Comparison of ENCODE assay signal across 17 mouse cellular contexts in genomic region chr16:26146853-26147252, GRCm38 (mm10). TPM values are rescaled to one million over a fixed set of nuclear protein-coding genes. Genes with fewer than 3 reads are reported as not detected.
"Had no signal": no experiment of that assay in that cellular context is flagged by ENCODE, and none has a peak within 500 bp of the region (broad histone marks: within the 10 kb centered on the region; RNA-seq: fewer than 3 reads in every experiment).

No protein-coding gene starts in this region.

- DNase-seq: retina, postnatal 1 day; right cerebral cortex, adult 18-20 months; right cerebral cortex, postnatal 14 days; right cerebral cortex, postnatal 25 days; right cerebral cortex, postnatal 4 days; spleen, adult 18-20 months; thymus, adult 18-20 months; thymus, adult 2 months; thymus, postnatal 14 days; thymus, postnatal 25 days; thymus, postnatal 36 days; thymus, postnatal 4 days had no signal

- H3K27me3 ChIP-seq: neural tube, embryonic 12.5 days; neural tube, embryonic 13.5 days; neural tube, embryonic 15.5 days; stomach, embryonic 15.5 days had no signal

- H3K4me1 ChIP-seq: neural tube, embryonic 12.5 days; neural tube, embryonic 13.5 days; neural tube, embryonic 15.5 days; stomach, embryonic 15.5 days had no signal

- H3K9ac ChIP-seq: neural tube, embryonic 12.5 days; neural tube, embryonic 13.5 days; neural tube, embryonic 15.5 days; stomach, embryonic 15.5 days had no signal

- H3K4me2 ChIP-seq: neural tube, embryonic 12.5 days; neural tube, embryonic 13.5 days; neural tube, embryonic 15.5 days; stomach, embryonic 15.5 days had no signal

- H3K4me3 ChIP-seq: neural tube, embryonic 12.5 days; neural tube, embryonic 13.5 days; neural tube, embryonic 15.5 days; stomach, embryonic 15.5 days had no signal

- H3K36me3 ChIP-seq: neural tube, embryonic 12.5 days; neural tube, embryonic 13.5 days; neural tube, embryonic 15.5 days; stomach, embryonic 15.5 days had no signal

- H3K27ac ChIP-seq: neural tube, embryonic 12.5 days; neural tube, embryonic 13.5 days; neural tube, embryonic 15.5 days; stomach, embryonic 15.5 days had no signal

- H3K9me3 ChIP-seq: neural tube, embryonic 12.5 days; neural tube, embryonic 13.5 days; neural tube, embryonic 15.5 days; stomach, embryonic 15.5 days had no signal

RNA-seq across cellular contexts. Expression of gene P3h2, which starts 41.3 kb away (rescaled TPM):
- total RNA-seq: neutrophil, adult 5-6 weeks had no signal
